Mouse (Mus musculus): Measurements from ENCODE around the gene Cxcr2. TPM values are rescaled to one million over a fixed set of nuclear protein-coding genes. Genes with fewer than 3 reads are reported as not detected.

The Cxcr2 gene
- polyA plus RNA-seq, 1 experiment from 2014 or later = 0.22 TPM

- no peak for DNase-seq (ENCODE audit: low spot score)
- H3K9me3 ChIP-seq = no peaks in the 10 kb centered on the region
- no peaks in the 10 kb centered on the region for H3K4me1 ChIP-seq
- no peaks in the 10 kb centered on the region for H3K36me3 ChIP-seq (replicated peaks)
- H3K4me3 ChIP-seq = no peak overlapping the region
- H3K27me3 ChIP-seq (replicated peaks; ENCODE audit: low read depth, poor library complexity, severe bottlenecking) = no peaks in the 10 kb centered on the region
- H3K27ac ChIP-seq (replicated peaks) = no peak overlapping the region
- 89% methylated on average over 7 of the region's 7 CpGs for WGBS
Observed at GRCm38 (mm10) chr1:74190471-74190870, 36.7 kb downstream of the Cxcr2 start.

- 86% methylated on average over 2 of the region's 2 CpGs for WGBS
- Histone ChIP-seq H3K9me3 (no peaks in the 10 kb centered on the region), H3K36me3 (replicated peaks) (no peaks in the 10 kb centered on the region), H3K27ac (replicated peaks) (no peak overlapping the region), H3K4me1 (no peaks in the 10 kb centered on the region), H3K27me3 (replicated peaks; ENCODE audit: low read depth, poor library complexity, severe bottlenecking) (no peaks in the 10 kb centered on the region), H3K4me3 (no peak overlapping the region)
- DNase-seq (ENCODE audit: low spot score) = no peak
Observed at GRCm38 (mm10) chr1:74192711-74193110, 38.9 kb downstream of the Cxcr2 start.

- Histone ChIP-seq H3K36me3 (replicated peaks) (no peaks in the 10 kb centered on the region), H3K27me3 (replicated peaks; ENCODE audit: low read depth, poor library complexity, severe bottlenecking) (no peaks in the 10 kb centered on the region), H3K4me3 (no peak within 1 kb of the TSS), H3K27ac (replicated peaks) (no peak within 1 kb of the TSS), H3K9me3 (no peaks in the 10 kb centered on the region), H3K4me1 (no peaks in the 10 kb centered on the region)
- no peak for DNase-seq (ENCODE audit: low spot score)
- WGBS = 70% methylated on average over 8 of the region's 8 CpGs
Observed at GRCm38 (mm10) chr1:74194445-74194844, 40.7 kb downstream of the Cxcr2 start, which contains the start of gene Cxcr1. Gene Cxcr1, minus strand, starts transcription at chr1:74194631.

GRCm38 (mm10) chr1:74195961-74196360 is 42.2 kb downstream of the Cxcr2 start:
- Histone ChIP-seq H3K27me3 (replicated peaks; ENCODE audit: low read depth, poor library complexity, severe bottlenecking) (no peaks in the 10 kb centered on the region), H3K27ac (replicated peaks) (no peak overlapping the region), H3K4me3 (no peak overlapping the region), H3K36me3 (replicated peaks) (no peaks in the 10 kb centered on the region), H3K4me1 (peaks cover 4% of the 10 kb centered on the region), H3K9me3 (no peaks in the 10 kb centered on the region)
- WGBS = 54% methylated on average over 7 of the region's 7 CpGs
- DNase-seq (ENCODE audit: low spot score) = peak; percentile 36

- no peaks in the 10 kb centered on the region for H3K36me3 ChIP-seq (replicated peaks)
- no peaks in the 10 kb centered on the region for H3K27me3 ChIP-seq (replicated peaks; ENCODE audit: low read depth, poor library complexity, severe bottlenecking)
- no peak overlapping the region for H3K27ac ChIP-seq (replicated peaks)
- WGBS = 79% methylated on average over 17 of the region's 17 CpGs
- no peaks in the 10 kb centered on the region for H3K9me3 ChIP-seq
- peaks cover 6% of the 10 kb centered on the region for H3K4me1 ChIP-seq
- H3K4me3 ChIP-seq = no peak overlapping the region
- no peak for DNase-seq (ENCODE audit: low spot score)
Observed at GRCm38 (mm10) chr1:74196621-74197419, 43.0 kb downstream of the Cxcr2 start.

- WGBS = 82% methylated on average over 12 of the region's 12 CpGs
- Histone ChIP-seq H3K4me3 (no peak overlapping the region), H3K27ac (replicated peaks) (no peak overlapping the region), H3K27me3 (replicated peaks; ENCODE audit: low read depth, poor library complexity, severe bottlenecking) (no peaks in the 10 kb centered on the region), H3K36me3 (replicated peaks) (no peaks in the 10 kb centered on the region), H3K4me1 (peaks cover 6% of the 10 kb centered on the region), H3K9me3 (no peaks in the 10 kb centered on the region)
- DNase-seq (ENCODE audit: low spot score) = no peak
Observed at GRCm38 (mm10) chr1:74197726-74198470, 44.1 kb downstream of the Cxcr2 start.

- Histone ChIP-seq H3K27me3 (replicated peaks; ENCODE audit: low read depth, poor library complexity, severe bottlenecking) (no peaks in the 10 kb centered on the region), H3K36me3 (replicated peaks) (no peaks in the 10 kb centered on the region), H3K27ac (replicated peaks) (no peak overlapping the region), H3K4me3 (no peak overlapping the region), H3K4me1 (peaks cover 6% of the 10 kb centered on the region), H3K9me3 (no peaks in the 10 kb centered on the region)
- DNase-seq (ENCODE audit: low spot score) = no peak
- WGBS = 88% methylated on average over 8 of the region's 8 CpGs
Observed at GRCm38 (mm10) chr1:74199046-74199445, 45.3 kb downstream of the Cxcr2 start.

- Histone ChIP-seq H3K9me3 (no peaks in the 10 kb centered on the region), H3K4me3 (no peak overlapping the region), H3K27ac (replicated peaks) (no peak overlapping the region), H3K36me3 (replicated peaks) (no peaks in the 10 kb centered on the region), H3K27me3 (replicated peaks; ENCODE audit: low read depth, poor library complexity, severe bottlenecking) (no peaks in the 10 kb centered on the region), H3K4me1 (peaks cover 6% of the 10 kb centered on the region)
- no peak for DNase-seq (ENCODE audit: low spot score)
- 78% methylated on average over 7 of the region's 7 CpGs for WGBS
Observed at GRCm38 (mm10) chr1:74201048-74201844, 47.5 kb downstream of the Cxcr2 start.

- Histone ChIP-seq H3K9me3 (no peaks in the 10 kb centered on the region), H3K27me3 (replicated peaks; ENCODE audit: low read depth, poor library complexity, severe bottlenecking) (no peaks in the 10 kb centered on the region), H3K4me1 (peaks cover 8% of the 10 kb centered on the region), H3K36me3 (replicated peaks) (no peaks in the 10 kb centered on the region), H3K27ac (replicated peaks) (no peak overlapping the region), H3K4me3 (no peak overlapping the region)
- WGBS = 72% methylated on average over 5 of the region's 5 CpGs
- no peak for DNase-seq (ENCODE audit: low spot score)
Observed at GRCm38 (mm10) chr1:74203457-74203856, 49.7 kb downstream of the Cxcr2 start.

- no peaks in the 10 kb centered on the region for H3K36me3 ChIP-seq (replicated peaks)
- peaks cover 5% of the 10 kb centered on the region for H3K4me1 ChIP-seq
- H3K27ac ChIP-seq (replicated peaks) = no peak overlapping the region
- WGBS = 65% methylated on average over 7 of the region's 7 CpGs
- no peak overlapping the region for H3K4me3 ChIP-seq
- DNase-seq (ENCODE audit: low spot score) = no peak
- no peaks in the 10 kb centered on the region for H3K27me3 ChIP-seq (replicated peaks; ENCODE audit: low read depth, poor library complexity, severe bottlenecking)
- H3K9me3 ChIP-seq = no peaks in the 10 kb centered on the region
Observed at GRCm38 (mm10) chr1:74205881-74206280, 52.1 kb downstream of the Cxcr2 start.

GRCm38 (mm10) chr1:74206642-74207041 is 52.9 kb downstream of the Cxcr2 start:
- DNase-seq (ENCODE audit: low spot score) = no peak
- no peak overlapping the region for H3K4me3 ChIP-seq

GRCm38 (mm10) chr1:74207906-74208305 is 54.1 kb downstream of the Cxcr2 start:
- Histone ChIP-seq H3K36me3 (replicated peaks) (no peaks in the 10 kb centered on the region), H3K27me3 (replicated peaks; ENCODE audit: low read depth, poor library complexity, severe bottlenecking) (no peaks in the 10 kb centered on the region), H3K4me1 (peaks cover 2% of the 10 kb centered on the region; the same call in 1 of the 2 replicates), H3K27ac (replicated peaks) (no peak overlapping the region), H3K9me3 (no peaks in the 10 kb centered on the region), H3K4me3 (no peak overlapping the region)
- WGBS = 73% methylated on average over 9 of the region's 9 CpGs
- no peak for DNase-seq (ENCODE audit: low spot score)

More at GRCm38 (mm10) chr1:74206642-74207041, 52.9 kb downstream of the Cxcr2 start:
- no peaks in the 10 kb centered on the region for H3K9me3 ChIP-seq
- H3K36me3 ChIP-seq (replicated peaks) = no peaks in the 10 kb centered on the region
- H3K27me3 ChIP-seq (replicated peaks; ENCODE audit: low read depth, poor library complexity, severe bottlenecking) = no peaks in the 10 kb centered on the region
- WGBS = 74% methylated on average over 8 of the region's 8 CpGs
- H3K4me1 ChIP-seq = peaks cover 2% of the 10 kb centered on the region; the same call in 1 of the 2 replicates
- H3K27ac ChIP-seq (replicated peaks) = no peak overlapping the region

Data from embryonic facial prominence, embryonic 10.5 days (tissue).